Mouse (Mus musculus) hindbrain, embryonic 13.5 days (tissue): ENCODE measurements around the gene Rhof. TPM values are rescaled to one million over a fixed set of nuclear protein-coding genes. Genes with fewer than 3 reads are reported as not detected.
A peak's percentile ranks its signal among the peaks of the same experiment; 100 is the strongest.

ENCODE experiments used
- ATAC-seq: fragments of 200-750 bp; cut with Nextera tagmentation; 2 replicates; pipeline ENCODE4 v1.8.0; 2017; ENCODE audit warnings: moderate TSS enrichment; ENCODE audit not compliant: low FRiP score
- H3K27ac ChIP-seq: fragments of 300-500 bp; sonication (generic); 2 replicates; pipeline ENCODE4 v1.5.1; 2015; ENCODE audit warnings: inconsistent platforms, mild to moderate bottlenecking, moderate library complexity
- H3K27me3 ChIP-seq: fragments of 300-500 bp; sonication (generic); 2 replicates; pipeline ENCODE4 v1.6.1; 2015; ENCODE audit warnings: mild to moderate bottlenecking, inconsistent platforms
- H3K36me3 ChIP-seq: fragments of 300-500 bp; sonication (generic); 2 replicates; pipeline ENCODE4 v1.6.1; 2015; ENCODE audit warnings: mild to moderate bottlenecking, inconsistent platforms
- H3K4me1 ChIP-seq: fragments of 300-500 bp; sonication (generic); replicated peaks from 2 replicates; pipeline ENCODE4 v1.6.1; 2015; ENCODE audit warnings: inconsistent platforms
- H3K4me2 ChIP-seq: fragments of 300-500 bp; sonication (generic); 2 replicates; pipeline ENCODE4 v1.6.1; 2015; ENCODE audit warnings: inconsistent platforms, mild to moderate bottlenecking, moderate library complexity
- H3K4me3 ChIP-seq: fragments of 300-500 bp; sonication (generic); 2 replicates; pipeline ENCODE4 v1.5.1; 2015; ENCODE audit warnings: mild to moderate bottlenecking, inconsistent platforms
- H3K9ac ChIP-seq: fragments of 300-500 bp; sonication (generic); 2 replicates; pipeline ENCODE4 v1.6.1; 2015; ENCODE audit warnings: mild to moderate bottlenecking, inconsistent platforms
- H3K9me3 ChIP-seq: fragments of 300-500 bp; sonication (generic); 2 replicates; pipeline ENCODE4 v1.6.1; 2016; ENCODE audit warnings: inconsistent platforms
- WGBS: fragments of 180-500 bp; shearing (Covaris S2); methylation state at CpG from one replicate; pipeline ENCODE4 v1.1.7; 2015; 5-methylcytosine and 5-hydroxymethylcytosine counted together
- polyA plus RNA-seq: library from polyadenylated mRNA; unstranded; fragments of >200 nt; fragmentation: Nextera tagmentation; extraction: Ambion mirVana; gene quantifications from 2 replicates; pipeline ENCODE4 v1.2.1, GENCODE M21; 2015

The Rhof gene
- polyA plus RNA-seq, 1 experiment from 2014 or later: 5.1 TPM

GRCm38 (mm10) chr5:123144746-123145590 is 12.5 kb upstream of the Rhof start:
- Histone ChIP-seq H3K27ac (no peak overlapping the region), H3K27me3 (no peaks in the 10 kb centered on the region), H3K4me2 (peak overlapping the region; percentile 100), H3K4me1 (peaks cover 68% of the 10 kb centered on the region), H3K4me3 (peak overlapping the region; percentile 76), H3K36me3 (peaks cover 31% of the 10 kb centered on the region), H3K9me3 (no peaks in the 10 kb centered on the region), H3K9ac (peak overlapping the region; percentile 100)
- WGBS: 36% methylated on average over 20 of the region's 20 CpGs
- no peak for ATAC-seq

DNA sequence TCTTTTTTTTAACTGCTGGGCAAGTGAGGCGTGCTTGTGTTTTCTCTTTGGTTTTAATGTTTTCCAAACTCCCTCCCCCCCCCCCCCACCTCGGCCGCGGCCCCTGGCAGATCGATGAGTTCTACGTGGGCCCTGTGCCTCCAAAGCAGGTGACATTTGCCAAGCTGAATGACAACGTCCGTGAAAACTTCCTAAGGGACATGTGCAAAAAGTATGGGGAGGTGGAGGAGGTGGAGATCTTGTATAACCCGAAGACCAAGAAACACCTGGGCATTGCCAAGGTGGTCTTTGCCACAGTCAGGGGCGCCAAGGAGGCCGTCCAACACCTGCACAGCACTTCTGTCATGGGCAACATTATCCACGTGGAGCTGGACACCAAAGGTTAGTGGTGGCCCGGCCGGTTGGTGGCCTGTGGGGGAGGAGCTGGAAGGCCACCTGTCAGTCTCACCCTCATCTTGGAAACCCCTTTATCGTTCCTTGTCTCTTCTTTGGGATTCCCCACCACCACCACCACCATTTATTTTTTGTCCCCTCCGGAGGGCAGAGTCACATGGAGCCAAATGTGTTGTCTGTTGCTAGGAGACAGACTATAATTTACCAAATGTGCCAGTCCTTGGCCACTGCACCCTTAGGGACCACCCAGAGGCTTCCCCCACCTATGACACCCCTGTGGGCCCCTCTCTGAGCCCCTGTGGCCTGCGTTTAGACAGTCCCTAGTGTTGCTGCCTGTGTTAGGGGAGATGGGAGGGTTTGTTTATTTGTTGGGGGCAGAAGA is 11.7 kb upstream of the Rhof start:
- no peaks in the 10 kb centered on the region for H3K9me3 ChIP-seq
- WGBS: 5% methylated on average over 17 of the region's 17 CpGs
- peaks cover 30% of the 10 kb centered on the region for H3K36me3 ChIP-seq
- peak overlapping the region; percentile 76 for H3K4me3 ChIP-seq
- H3K27me3 ChIP-seq: no peaks in the 10 kb centered on the region
- ATAC-seq: no peak
- H3K4me1 ChIP-seq: peaks cover 60% of the 10 kb centered on the region
- peak overlapping the region; percentile 100 for H3K9ac ChIP-seq
- H3K4me2 ChIP-seq: peak overlapping the region; percentile 100
- peak overlapping the region; percentile 100 for H3K27ac ChIP-seq

DNA sequence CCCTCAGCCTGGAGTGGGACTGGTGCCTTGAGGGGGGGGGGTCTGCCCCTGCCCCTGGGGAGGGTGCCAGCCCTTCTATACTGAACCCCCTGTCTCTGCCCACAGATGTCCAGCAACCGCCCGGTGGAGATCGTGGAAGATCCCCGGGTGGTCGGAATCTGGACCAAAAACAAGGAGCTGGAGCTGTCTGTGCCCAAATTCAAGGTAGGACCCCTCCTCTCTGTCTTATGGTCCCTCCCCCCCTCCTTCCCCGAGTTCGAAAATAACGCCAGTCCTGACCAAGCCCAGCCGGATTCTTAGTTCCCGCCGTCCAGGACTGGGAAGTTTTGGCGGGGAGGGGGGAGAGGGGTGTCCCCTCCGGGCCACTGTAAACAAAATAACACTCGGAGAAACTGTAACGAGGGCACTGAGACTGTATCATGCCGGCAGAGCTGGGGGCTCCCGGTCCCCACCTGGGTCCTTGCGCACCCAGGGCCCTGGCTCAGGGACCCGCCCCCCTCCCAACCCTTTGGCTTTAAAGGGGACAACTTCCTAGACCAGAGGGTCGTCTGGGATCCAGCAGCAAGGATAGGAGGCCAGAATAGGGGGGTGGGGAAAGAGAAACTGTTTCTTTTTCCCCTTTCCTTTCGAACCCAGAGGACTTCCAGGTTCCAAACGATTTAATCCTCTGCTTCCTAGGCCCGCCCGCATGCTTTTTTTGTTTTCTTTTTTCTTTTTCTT is 10.9 kb upstream of the Rhof start:
- WGBS: under 1% methylated on average over 18 of the region's 24 CpGs
- Histone ChIP-seq H3K27ac (peak overlapping the region; percentile 100), H3K4me2 (peak overlapping the region; percentile 100), H3K4me1 (peaks cover 53% of the 10 kb centered on the region), H3K9ac (peak overlapping the region; percentile 100), H3K36me3 (peaks cover 23% of the 10 kb centered on the region), H3K9me3 (no peaks in the 10 kb centered on the region), H3K4me3 (peak overlapping the region; percentile 76), H3K27me3 (no peaks in the 10 kb centered on the region)
- ATAC-seq: no peak

DNA sequence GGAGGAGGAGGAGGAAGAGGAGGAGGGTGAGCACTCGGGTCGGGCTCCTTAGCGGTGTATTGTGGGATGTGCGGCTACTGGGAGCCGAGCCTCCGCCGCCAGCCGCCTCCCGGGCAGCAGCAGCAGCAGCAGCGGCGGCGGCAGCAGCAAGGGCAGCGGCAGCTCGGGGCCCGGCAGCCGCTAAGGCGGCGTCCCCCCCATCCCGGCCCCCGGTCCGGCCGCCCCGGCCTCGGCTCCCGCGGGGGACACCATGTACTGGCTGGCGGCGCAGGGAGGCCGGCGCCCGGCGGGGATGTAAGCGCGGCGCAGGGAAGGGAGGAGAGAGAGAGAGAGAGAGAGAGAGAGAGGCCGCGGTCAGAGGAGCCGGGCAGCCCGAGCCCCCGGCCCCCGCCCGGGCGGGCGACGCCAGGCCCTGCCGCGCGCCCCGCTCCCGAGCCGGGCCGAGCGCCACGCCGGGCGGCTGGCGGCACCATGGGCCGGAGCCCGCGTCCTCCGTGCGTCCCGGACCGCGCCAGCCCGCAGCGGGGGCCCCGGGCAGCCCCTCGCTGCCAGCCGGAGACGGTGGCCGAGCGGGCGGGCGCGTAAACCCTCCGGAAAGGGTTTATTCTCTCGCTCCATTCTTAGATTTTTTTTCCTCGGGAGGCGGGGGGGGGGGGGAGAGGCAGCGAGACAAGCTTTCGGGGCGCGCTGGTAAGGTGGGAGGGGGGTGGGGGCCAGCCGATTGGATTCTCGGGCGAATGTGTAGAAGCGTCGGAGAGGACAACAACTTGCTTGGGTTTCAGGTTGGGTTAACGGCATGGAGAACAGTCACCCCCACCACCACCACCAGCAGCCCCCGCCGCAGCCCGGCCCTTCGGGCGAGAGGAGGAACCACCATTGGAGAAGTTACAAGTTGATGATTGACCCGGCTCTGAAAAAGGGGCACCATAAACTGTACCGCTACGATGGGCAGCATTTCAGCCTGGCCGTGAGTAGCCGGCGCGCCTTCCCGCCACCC is 10.0 kb upstream of the Rhof start, which contains the start of gene Setd1b:
TSS of gene Setd1b (plus strand) at position 33 of the 997 bp plus-strand sequence.
- H3K4me2 ChIP-seq: peak within 1 kb of the TSS; percentile 100
- H3K4me3 ChIP-seq: peak within 1 kb of the TSS; percentile 76
- no peak for ATAC-seq
- H3K9me3 ChIP-seq: no peaks in the 10 kb centered on the region
- H3K4me1 ChIP-seq: peaks cover 51% of the 10 kb centered on the region
- H3K9ac ChIP-seq: peak within 1 kb of the TSS; percentile 100
- H3K27ac ChIP-seq: peak within 1 kb of the TSS; percentile 100
- WGBS: 1% methylated on average over 65 of the region's 103 CpGs
- H3K36me3 ChIP-seq: peaks cover 13% of the 10 kb centered on the region
- no peaks in the 10 kb centered on the region for H3K27me3 ChIP-seq

- ATAC-seq: peak; percentile 44; the same call in 1 of the 2 replicates
- H3K27ac ChIP-seq: peak overlapping the region; percentile 100
- peaks cover 51% of the 10 kb centered on the region for H3K4me1 ChIP-seq
Observed at GRCm38 (mm10) chr5:123141555-123142160, 9.2 kb upstream of the Rhof start.

GRCm38 (mm10) chr5:123140694-123141554 is 8.4 kb upstream of the Rhof start:
- peak overlapping the region; percentile 76 for H3K4me3 ChIP-seq
- no peaks in the 10 kb centered on the region for H3K27me3 ChIP-seq
- H3K9ac ChIP-seq: peak overlapping the region; percentile 100
- H3K9me3 ChIP-seq: no peaks in the 10 kb centered on the region
- H3K27ac ChIP-seq: peak overlapping the region; percentile 100
- peak; percentile 64 for ATAC-seq
- H3K4me2 ChIP-seq: peak overlapping the region; percentile 100
- 1% methylated on average over 31 of the region's 31 CpGs for WGBS
- no peaks in the 10 kb centered on the region for H3K36me3 ChIP-seq
- peaks cover 51% of the 10 kb centered on the region for H3K4me1 ChIP-seq

More at GRCm38 (mm10) chr5:123141555-123142160, 9.2 kb upstream of the Rhof start:
- peak overlapping the region; percentile 100 for H3K9ac ChIP-seq
- peak overlapping the region; percentile 76 for H3K4me3 ChIP-seq
- WGBS: under 1% methylated on average over 34 of the region's 38 CpGs
- no peaks in the 10 kb centered on the region for H3K27me3 ChIP-seq
- no peaks in the 10 kb centered on the region for H3K9me3 ChIP-seq
- H3K4me2 ChIP-seq: peak overlapping the region; percentile 100
- H3K36me3 ChIP-seq: peaks cover 5% of the 10 kb centered on the region

DNA sequence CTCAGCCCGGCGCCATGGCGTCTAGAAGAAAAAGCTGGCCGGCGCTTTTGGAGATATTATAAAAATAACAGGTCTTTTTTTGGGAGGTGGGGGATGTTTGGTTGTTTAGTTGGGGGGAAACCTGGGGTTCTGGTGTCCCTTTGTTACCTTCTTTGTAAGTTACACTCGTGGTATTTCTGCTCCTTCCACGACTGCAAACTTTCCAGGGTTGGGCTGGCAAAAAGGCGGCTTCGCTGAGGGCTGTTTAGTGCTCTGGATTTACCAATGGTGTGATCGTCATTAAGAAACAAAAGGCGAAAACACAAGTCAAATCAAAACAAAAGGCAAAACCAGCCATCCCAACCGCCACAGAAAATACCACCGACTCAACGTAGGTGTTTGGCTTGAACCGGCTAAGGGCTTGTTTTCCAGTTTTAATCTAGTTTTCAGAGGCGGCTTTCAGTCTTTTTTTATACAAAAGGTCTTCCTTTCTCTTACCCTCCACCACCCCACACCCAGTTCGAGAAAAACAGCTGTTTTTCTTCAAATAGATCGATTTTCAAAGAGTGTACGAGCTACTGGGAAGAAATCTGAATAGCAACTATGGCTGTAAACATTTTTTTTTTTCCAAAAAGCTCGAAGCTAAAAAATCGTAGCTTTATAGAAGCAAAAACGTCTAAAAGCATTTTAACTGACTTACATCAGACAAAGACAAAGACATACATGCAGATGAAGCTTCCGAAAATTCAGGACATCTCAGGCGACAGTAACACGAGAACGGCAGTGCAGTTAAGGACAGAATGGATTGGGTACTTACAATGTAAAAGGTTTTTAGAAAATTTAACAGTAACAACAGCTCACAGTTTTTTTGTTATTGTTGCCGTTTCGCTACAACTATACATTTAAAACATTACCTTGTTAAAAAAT is 7.5 kb upstream of the Rhof start:
- Histone ChIP-seq H3K9ac (peak overlapping the region; percentile 100), H3K4me2 (peak overlapping the region; percentile 100), H3K9me3 (no peaks in the 10 kb centered on the region), H3K4me1 (peaks cover 51% of the 10 kb centered on the region), H3K27me3 (no peaks in the 10 kb centered on the region), H3K36me3 (peaks cover 4% of the 10 kb centered on the region; the same call in 1 of the 2 replicates), H3K27ac (peak overlapping the region; percentile 100), H3K4me3 (peak overlapping the region; percentile 76)
- no peak for ATAC-seq
- under 1% methylated on average over 28 of the region's 28 CpGs for WGBS

DNA sequence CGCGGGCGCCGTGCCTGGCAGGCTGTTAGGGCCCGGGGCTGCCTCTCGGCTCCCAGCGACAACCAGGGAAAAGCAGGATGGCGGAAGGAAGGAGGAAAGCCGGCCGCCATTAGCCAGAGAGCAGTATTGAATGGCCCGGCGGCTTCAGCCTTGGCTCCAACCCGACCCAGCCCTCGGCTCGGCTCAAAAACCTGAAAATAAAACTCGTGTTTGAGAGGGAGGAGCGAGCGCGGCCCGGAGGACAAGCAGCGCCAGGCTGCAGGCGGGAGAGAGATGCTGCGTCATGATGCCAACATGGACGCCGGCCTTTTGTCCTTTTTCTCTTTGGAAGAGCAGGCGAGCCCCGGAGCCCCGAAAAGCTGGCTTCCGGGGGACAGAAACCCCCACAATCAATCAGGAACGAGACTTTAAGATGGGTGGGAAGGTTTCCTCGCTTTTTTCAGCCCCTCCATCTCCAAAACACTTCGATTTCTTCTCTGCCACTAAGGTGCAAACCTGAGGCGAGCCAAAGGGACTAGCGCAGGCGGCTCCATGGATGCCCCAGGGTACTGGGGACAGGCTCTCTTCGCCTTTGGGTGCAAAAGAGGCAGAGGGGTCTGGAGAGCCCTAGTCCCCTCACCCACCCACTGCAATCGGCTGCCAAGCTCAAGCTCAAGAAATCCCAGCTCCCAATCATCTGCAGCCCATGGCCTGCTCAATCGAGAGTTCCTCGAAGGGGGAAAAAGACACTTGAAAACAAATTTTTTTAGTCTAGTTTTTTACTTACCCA is 6.6 kb upstream of the Rhof start:
- no peak for ATAC-seq
- peak overlapping the region; percentile 100 for H3K9ac ChIP-seq
- H3K27ac ChIP-seq: peak overlapping the region; percentile 100
- WGBS: under 1% methylated on average over 38 of the region's 39 CpGs
- peaks cover 51% of the 10 kb centered on the region for H3K4me1 ChIP-seq
- peak overlapping the region; percentile 76 for H3K4me3 ChIP-seq
- H3K9me3 ChIP-seq: no peaks in the 10 kb centered on the region
- H3K36me3 ChIP-seq: peaks cover 12% of the 10 kb centered on the region
- peak overlapping the region; percentile 100 for H3K4me2 ChIP-seq
- H3K27me3 ChIP-seq: no peaks in the 10 kb centered on the region
